Mouse (Mus musculus) CH12.LX (cell line): ENCODE measurements around the gene Dido1. TPM values are rescaled to one million over a fixed set of nuclear protein-coding genes. Genes with fewer than 3 reads are reported as not detected.

Source experiments
- DNase-seq: peaks from one replicate; pipeline ENCODE4 v3.0.0-alpha.2; 2013; ENCODE audit errors: extremely low read depth
- H3K27ac ChIP-seq: 2 replicates; pipeline ENCODE4 v1.5.1; 2012; ENCODE audit warnings: low read depth, mild to moderate bottlenecking, control low read depth, moderate library complexity; ENCODE audit not compliant: insufficient read depth
- H3K27me3 ChIP-seq: replicated peaks from 2 replicates; pipeline ENCODE3; 2012; ENCODE audit warnings: inconsistent platforms
- H3K36me3 ChIP-seq, 2 experiments: replicated peaks in 1 of 2; 2 replicates each; pipeline versions ENCODE3 to v1.6.1; 2012; ENCODE audit warnings: inconsistent platforms in 1 of 2, low read length in 1 of 2, mild to moderate bottlenecking in 1 of 2, mixed read lengths in 1 of 2, moderate library complexity in 1 of 2; ENCODE audit not compliant: control insufficient read depth in 1 of 2, insufficient read depth in 1 of 2
- H3K4me1 ChIP-seq, 2 experiments: 2 replicates each; pipeline ENCODE4 v1.6.1; 2012; ENCODE audit warnings: inconsistent platforms in 1 of 2, moderate library complexity in 1 of 2; ENCODE audit not compliant: insufficient read depth in 2 of 2, control insufficient read depth in 1 of 2
- H3K4me2 ChIP-seq: 2 replicates; pipeline ENCODE4 v1.6.1; 2012; ENCODE audit warnings: low read depth, mild to moderate bottlenecking, control low read depth; ENCODE audit not compliant: poor library complexity, insufficient read depth, severe bottlenecking
- H3K4me3 ChIP-seq, 3 experiments: fragments of 150-350 bp in 1 of 3; sonication (generic) in 1 of 3; replicated peaks in 1 of 3; 2 replicates each; pipeline versions ENCODE3 to v1.5.1; 2011 to 2012; ENCODE audit warnings: low read depth in 2 of 3, low read length in 2 of 3, mild to moderate bottlenecking in 2 of 3, moderate library complexity in 2 of 3, control low read depth in 1 of 3, improper control_type of control experiment in 1 of 3, inconsistent platforms in 1 of 3, mixed read lengths in 1 of 3; ENCODE audit not compliant: poor library complexity in 1 of 3
- H3K79me2 ChIP-seq: replicated peaks from 2 replicates; pipeline ENCODE4 v1.6.1; 2012; ENCODE audit warnings: mild to moderate bottlenecking, moderate library complexity; ENCODE audit not compliant: control insufficient read depth, poor library complexity, insufficient read depth, severe bottlenecking; ENCODE audit errors: extremely low read depth
- H3K9ac ChIP-seq: 2 replicates; pipeline ENCODE4 v1.6.1; 2012; ENCODE audit warnings: low read depth, mild to moderate bottlenecking, control low read depth, moderate library complexity; ENCODE audit not compliant: insufficient read depth
- H3K9me3 ChIP-seq: replicated peaks from 2 replicates; pipeline ENCODE3; 2012; ENCODE audit warnings: low read length, inconsistent platforms, mixed read lengths
- CHD2 ChIP-seq: IDR thresholded peaks from 2 replicates; pipeline ENCODE4 v1.6.1; 2011; ENCODE audit warnings: low read length, improper control_type of control experiment
- CTCF ChIP-seq, 2 experiments: IDR thresholded peaks in 1 of 2; conservative IDR thresholded peaks in 1 of 2; 2 replicates each; pipeline ENCODE4 v1.5.1; 2011 to 2012; ENCODE audit warnings: low read depth in 2 of 2, low read length in 2 of 2, improper control_type of control experiment in 1 of 2, inconsistent platforms in 1 of 2, mild to moderate bottlenecking in 1 of 2, moderate library complexity in 1 of 2
- GABPA ChIP-seq: IDR thresholded peaks from 2 replicates; pipeline ENCODE4 v1.6.1; 2012; ENCODE audit warnings: low read depth, low read length, improper control_type of control experiment, inconsistent platforms; ENCODE audit not compliant: insufficient replicate concordance
- HCFC1 ChIP-seq: IDR thresholded peaks from 2 replicates; pipeline ENCODE4 v1.6.1; 2012; ENCODE audit warnings: low read depth, mild to moderate bottlenecking, inconsistent platforms, low read length, improper control_type of control experiment
- JUN ChIP-seq: IDR thresholded peaks from 2 replicates; pipeline ENCODE4 v1.6.1; 2011; ENCODE audit warnings: low read depth, mild to moderate bottlenecking, low read length, improper control_type of control experiment, moderate library complexity; ENCODE audit not compliant: insufficient read depth
- KAT2A ChIP-seq: IDR thresholded peaks from 2 replicates; pipeline ENCODE4 v1.6.1; 2012; ENCODE audit warnings: low read length, improper control_type of control experiment, inconsistent platforms; ENCODE audit not compliant: insufficient replicate concordance
- MAFK ChIP-seq: IDR thresholded peaks from 2 replicates; pipeline ENCODE4 v1.6.1; 2011; ENCODE audit warnings: low read length, improper control_type of control experiment; ENCODE audit not compliant: insufficient replicate concordance
- MAX ChIP-seq: IDR thresholded peaks from 2 replicates; pipeline ENCODE4 v1.6.1; 2011; ENCODE audit warnings: low read length, improper control_type of control experiment
- MAZ ChIP-seq: IDR thresholded peaks from 2 replicates; pipeline ENCODE4 v1.6.1; 2012; ENCODE audit warnings: low read depth, mild to moderate bottlenecking, inconsistent platforms, low read length, improper control_type of control experiment, moderate library complexity
- MYC ChIP-seq: IDR thresholded peaks from 2 replicates; pipeline ENCODE4 v1.6.1; 2011; ENCODE audit warnings: low read depth, mild to moderate bottlenecking, improper control_type of control experiment, low read length
- NELFE ChIP-seq: IDR thresholded peaks from 2 replicates; pipeline ENCODE4 v1.6.1; 2011; ENCODE audit warnings: low read depth, low read length, improper control_type of control experiment
- PAX5 ChIP-seq: IDR thresholded peaks from 2 replicates; pipeline ENCODE4 v1.6.1; 2012; ENCODE audit warnings: low read length, inconsistent platforms, mixed read lengths
- POLR2A ChIP-seq: IDR thresholded peaks from 2 replicates; pipeline ENCODE4 v1.6.1; 2011; ENCODE audit warnings: low read depth, mild to moderate bottlenecking, improper control_type of control experiment, low read length
- POLR2AphosphoS2 ChIP-seq: IDR thresholded peaks from 2 replicates; pipeline ENCODE4 v1.6.1; 2011; ENCODE audit warnings: low read depth, low read length, improper control_type of control experiment
- SIN3A ChIP-seq: IDR thresholded peaks from 2 replicates; pipeline ENCODE4 v1.6.1; 2012; ENCODE audit warnings: low read length, improper control_type of control experiment, inconsistent platforms
- USF1 ChIP-seq: IDR thresholded peaks from 2 replicates; pipeline ENCODE4 v1.6.1; 2014; ENCODE audit warnings: low read depth, mild to moderate bottlenecking, inconsistent platforms, low read length, improper control_type of control experiment
- USF2 ChIP-seq: conservative IDR thresholded peaks from 2 replicates; pipeline ENCODE4 v1.6.1; 2011; ENCODE audit warnings: low read depth, low read length, improper control_type of control experiment
- ZC3H11A ChIP-seq: IDR thresholded peaks from 2 replicates; pipeline ENCODE4 v1.6.1; 2012; ENCODE audit warnings: low read depth, mild to moderate bottlenecking, inconsistent platforms, low read length, improper control_type of control experiment
- ZKSCAN1 ChIP-seq: IDR thresholded peaks from 2 replicates; pipeline ENCODE4 v1.6.1; 2012; ENCODE audit warnings: low read depth, inconsistent platforms, low read length, improper control_type of control experiment, borderline replicate concordance
- ZMIZ1 ChIP-seq: IDR thresholded peaks from 2 replicates; pipeline ENCODE4 v1.6.1; 2012; ENCODE audit warnings: low read depth, mild to moderate bottlenecking, inconsistent platforms, low read length, improper control_type of control experiment
- dilution Hi-C: fragments of 300-500 bp; cut with MboI; formaldehyde crosslinking; loops from 2 replicates; pipeline ENCODE4 v1.14.3; 2020; ENCODE audit warnings: low sequenced_read_pairs; ENCODE audit not compliant: extremely low pct_unique_long_range_greater_than_20kb, extremely low pct_ligation_motif_present
- in situ Hi-C: fragments of 300-500 bp; cut with MboI; formaldehyde crosslinking; loops from 3 replicates; pipeline ENCODE4 v1.14.3; 2019; ENCODE audit warnings: low sequenced_read_pairs, low pct_ligation_motif_present, low pct_unique_long_range_greater_than_20kb, mixed read lengths
- polyA plus RNA-seq: library from polyadenylated mRNA; unstranded; fragments of >175 nt; gene quantifications from 2 replicates; pipeline ENCODE4 v1.2.1, GENCODE M21; 2012; ENCODE audit warnings: low read depth; ENCODE audit not compliant: insufficient read length
- total RNA-seq, 2 experiments: library from RNA; depleted of rRNA; stranded (reverse); fragments of 300-350 nt in 1 of 2; fragments of >200 nt in 1 of 2; gene quantifications; 2 replicates each; pipeline ENCODE4 v1.2.3; 2012 to 2014

Gene Dido1
- total and polyA plus RNA-seq, 3 experiments: 16.4 to 25.0 (median 24.9) TPM

GRCm38 (mm10) chr2:180641576-180642554 is 67.9 kb downstream of the Dido1 start:
- Histone ChIP-seq H3K79me2 (no peaks in the 10 kb centered on the region), H3K27ac (no peak overlapping the region), H3K4me2 (no peak overlapping the region), H3K4me1 (no peaks in the 10 kb centered on the region), H3K9me3 (peaks cover 34% of the 10 kb centered on the region), H3K36me3 (no peaks in the 10 kb centered on the region), H3K4me3 (no peak overlapping the region), H3K9ac (no peak overlapping the region), H3K27me3 (peaks cover 25% of the 10 kb centered on the region)
- dilution Hi-C loops (no loop called here), in situ Hi-C loops (no loop called here)
- DNase-seq: no peak
- TF ChIP-seq MAFK (no peak), USF2 (no peak), KAT2A (no peak), ZMIZ1 (no peak), JUN (no peak), GABPA (no peak), CHD2 (no peak), POLR2A (no peak), HCFC1 (no peak), MAX (no peak), CTCF (conservative IDR thresholded peaks at IDR 0.05 in 1 of 2, IDR thresholded peaks at IDR 0.05 in 1 of 2; ENCODE audit: low read depth in 2 of 2, low read length in 2 of 2) (no peak), POLR2AphosphoS2 (no peak), PAX5 (no peak), USF1 (no peak), MAZ (no peak), MYC (no peak)

GRCm38 (mm10) chr2:180611882-180612281 is 97.9 kb downstream of the Dido1 start:
- no peak overlapping the region for H3K4me3 ChIP-seq
- no peak for DNase-seq
- H3K79me2 ChIP-seq: no peaks in the 10 kb centered on the region
- no peak overlapping the region for H3K4me2 ChIP-seq
- peaks cover 5 to 70% of the 10 kb centered on the region in 2 experiments for H3K36me3 ChIP-seq
- no peaks in the 10 kb centered on the region for H3K4me1 ChIP-seq
- TF ChIP-seq GABPA: no peak
- TF ChIP-seq USF1: no peak
- TF ChIP-seq USF2: no peak
- no peak for TF ChIP-seq ZKSCAN1
- no peak for TF ChIP-seq SIN3A
- TF ChIP-seq ZC3H11A: no peak
- no peak for TF ChIP-seq NELFE
- H3K27ac ChIP-seq: no peak overlapping the region
- dilution Hi-C loops: no loop called here
- no peaks in the 10 kb centered on the region for H3K9me3 ChIP-seq
- no peak overlapping the region for H3K9ac ChIP-seq
- in situ Hi-C loops: no loop called here
- no peaks in the 10 kb centered on the region for H3K27me3 ChIP-seq
